Mouse (Mus musculus): ENCODE measurements around the gene Upf2. TPM values are rescaled to one million over a fixed set of nuclear protein-coding genes. Genes with fewer than 3 reads are reported as not detected.

Upf2 gene
- polyA plus RNA-seq, 1 experiment from 2014 or later = 7.3 TPM

DNA sequence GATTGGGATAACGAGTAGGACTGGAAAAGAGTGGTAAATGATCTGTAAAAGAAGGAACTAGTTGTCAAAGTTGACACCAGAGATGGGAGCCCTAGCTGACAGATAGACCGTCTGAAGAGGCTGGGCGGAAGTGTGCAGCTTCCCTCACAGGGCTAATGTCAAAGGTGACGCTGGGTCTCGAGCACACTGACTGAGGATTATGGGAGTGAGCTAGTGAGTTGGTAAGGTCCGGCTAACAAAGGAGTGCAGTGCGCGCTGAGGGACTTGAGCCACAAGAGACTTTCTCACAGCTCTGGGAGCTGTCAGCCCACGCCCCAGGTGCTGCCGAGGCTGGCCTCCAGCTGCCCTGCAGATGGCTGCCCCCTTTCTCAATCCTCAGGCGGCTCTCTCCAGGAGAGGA is 119.7 kb downstream of the Upf2 start:
- Histone ChIP-seq H3K27ac (no peak overlapping the region), H3K9ac (ENCODE audit: low read depth, low read length) (no peak overlapping the region), H3K4me3 (replicated peaks; ENCODE audit: low read depth, low read length) (no peak overlapping the region), H3K4me1 (replicated peaks; ENCODE audit: insufficient read depth, low read length) (peaks cover 5% of the 10 kb centered on the region; the same call in 1 of the 2 replicates), H3K36me3 (ENCODE audit: insufficient read depth, low read length) (no peaks in the 10 kb centered on the region), H3K27me3 (ENCODE audit: insufficient read depth, low read length) (no peaks in the 10 kb centered on the region), H3K9me3 (replicated peaks; ENCODE audit: low read length) (0 out of 2 replicates have a peak, but pooled peaks cover 3% of the 10 kb centered on the region), H3K4me2 (ENCODE audit: low read length) (no peak overlapping the region)
- no peak for DNase-seq (ENCODE audit: low spot score)
- ATAC-seq (replicated peaks; ENCODE audit: low FRiP score, low read depth) = no peak
- TF ChIP-seq CTCF (IDR thresholded peaks at IDR 0.05; ENCODE audit: low read depth) = no peak
- 42% methylated on average over 11 of the region's 11 CpGs for WGBS

DNA sequence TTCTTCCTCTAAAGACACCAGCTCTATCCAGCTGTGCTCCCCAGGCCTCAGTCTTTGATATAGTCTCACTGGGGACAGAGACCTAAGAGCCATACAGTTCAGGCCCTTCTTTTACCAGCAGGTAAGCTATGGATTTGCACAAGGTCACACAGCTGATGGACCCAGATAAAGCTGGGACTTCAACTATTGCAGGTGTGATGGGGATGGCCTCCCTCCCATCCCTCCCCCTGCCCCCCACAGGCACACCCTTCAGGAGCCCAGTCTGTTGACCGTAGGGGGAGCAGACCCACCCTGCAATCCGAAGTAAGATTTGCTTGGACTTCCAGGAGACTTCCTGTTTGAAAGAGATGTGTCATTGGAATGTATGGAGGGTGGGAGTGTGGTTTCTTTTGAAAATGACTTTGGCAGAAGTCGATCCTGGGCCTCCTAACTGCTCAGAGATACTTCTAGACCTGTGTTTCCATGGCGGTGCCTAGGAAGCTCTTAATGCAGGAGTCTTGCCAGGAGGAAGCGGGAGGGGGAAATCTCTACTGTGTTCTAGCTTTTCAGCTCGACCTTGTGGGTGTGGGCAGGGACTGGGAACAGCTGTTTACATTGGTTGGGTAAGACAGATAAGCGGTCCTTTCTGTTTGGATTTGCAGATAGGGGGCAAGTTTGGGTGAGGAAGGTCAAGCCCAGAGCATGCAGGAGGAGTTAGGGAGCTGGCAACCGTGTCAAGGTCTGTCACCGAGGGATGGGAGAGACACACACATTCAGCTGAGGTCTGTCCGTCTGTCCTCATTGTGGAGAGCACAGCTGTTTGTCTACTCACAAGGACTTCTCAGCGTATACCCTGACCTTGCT is 120.5 kb downstream of the Upf2 start:
- Histone ChIP-seq H3K9ac (ENCODE audit: low read depth, low read length) (no peak overlapping the region), H3K27me3 (ENCODE audit: insufficient read depth, low read length) (no peaks in the 10 kb centered on the region), H3K4me1 (replicated peaks; ENCODE audit: insufficient read depth, low read length) (peaks cover 5% of the 10 kb centered on the region; the same call in 1 of the 2 replicates), H3K27ac (no peak overlapping the region), H3K4me3 (replicated peaks; ENCODE audit: low read depth, low read length) (no peak overlapping the region), H3K9me3 (replicated peaks; ENCODE audit: low read length) (0 out of 2 replicates have a peak, but pooled peaks cover 3% of the 10 kb centered on the region), H3K4me2 (ENCODE audit: low read length) (no peak overlapping the region), H3K36me3 (ENCODE audit: insufficient read depth, low read length) (no peaks in the 10 kb centered on the region)
- ATAC-seq (replicated peaks; ENCODE audit: low FRiP score, low read depth) = no peak
- DNase-seq (ENCODE audit: low spot score) = peak; percentile 34
- TF ChIP-seq CTCF (IDR thresholded peaks at IDR 0.05; ENCODE audit: low read depth) = 0 out of 2 replicates have a peak, but pooled peaks have one; percentile 1
- WGBS = 38% methylated on average over 11 of the region's 11 CpGs

DNA sequence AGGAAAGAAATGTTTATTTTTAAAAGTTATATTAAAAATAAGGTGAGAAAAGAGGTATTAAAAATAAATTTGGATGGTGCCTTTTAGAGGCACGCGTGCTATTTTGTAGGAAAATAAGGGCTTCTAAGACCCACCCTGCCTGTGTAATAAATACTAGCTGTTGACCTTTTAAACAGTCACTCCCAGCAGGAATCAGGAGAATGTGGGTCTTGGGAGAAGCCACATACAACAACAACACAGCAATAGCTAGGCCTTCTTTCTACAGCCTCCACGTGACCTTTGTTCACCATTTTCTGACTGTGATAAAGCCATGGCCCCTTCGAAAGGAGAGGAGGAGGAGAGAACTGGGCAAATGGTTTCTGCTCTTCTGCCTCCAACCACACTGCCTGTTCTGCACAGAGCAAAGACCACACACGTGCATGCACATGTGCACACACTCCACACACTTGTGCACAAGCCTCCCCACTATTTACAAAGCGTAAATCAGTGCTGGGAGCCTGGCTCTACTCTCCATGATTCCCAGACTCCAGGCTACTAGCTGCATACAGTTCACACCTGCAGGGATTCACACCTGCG is 121.5 kb downstream of the Upf2 start:
- whole genome bisulfite sequencing = 53% methylated on average over 7 of the region's 7 CpGs

DNA sequence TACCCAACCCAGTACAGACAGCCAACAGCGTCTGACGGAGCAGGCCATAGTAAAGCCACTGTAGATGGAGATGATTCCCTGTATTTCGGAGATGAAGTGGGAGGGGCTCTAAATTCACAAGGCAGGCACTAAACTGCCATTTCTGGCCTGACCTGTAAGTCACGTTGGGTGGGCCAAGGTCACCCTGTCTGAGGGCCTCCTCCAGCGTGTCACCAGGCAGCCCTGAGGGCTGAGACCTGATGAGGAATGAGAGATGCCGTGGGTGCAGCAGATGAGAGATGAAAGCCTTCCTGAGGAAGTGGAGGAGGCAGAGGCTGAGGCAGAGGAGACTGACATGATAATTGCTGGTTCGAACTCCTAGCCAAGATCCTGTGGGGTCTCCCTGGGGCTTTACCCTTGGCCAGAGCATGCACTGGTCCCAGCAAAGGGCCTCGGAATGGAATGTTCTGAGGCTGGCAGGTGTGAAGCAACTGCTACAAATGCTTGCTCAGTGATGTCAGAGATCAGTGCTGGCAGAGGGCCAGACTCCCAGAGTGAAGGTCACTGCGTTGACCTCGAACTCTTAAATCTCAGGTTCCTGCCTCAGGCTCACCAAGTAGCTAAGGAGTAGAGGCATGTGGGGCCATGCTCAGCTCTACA is 123.7 kb downstream of the Upf2 start:
- Histone ChIP-seq H3K27ac (no peak overlapping the region), H3K9ac (ENCODE audit: low read depth, low read length) (no peak overlapping the region), H3K4me1 (replicated peaks; ENCODE audit: insufficient read depth, low read length) (peaks cover 5% of the 10 kb centered on the region; the same call in 1 of the 2 replicates), H3K9me3 (replicated peaks; ENCODE audit: low read length) (no peaks in the 10 kb centered on the region), H3K36me3 (ENCODE audit: insufficient read depth, low read length) (no peaks in the 10 kb centered on the region), H3K27me3 (ENCODE audit: insufficient read depth, low read length) (no peaks in the 10 kb centered on the region), H3K4me2 (ENCODE audit: low read length) (no peak overlapping the region), H3K4me3 (replicated peaks; ENCODE audit: low read depth, low read length) (no peak overlapping the region)
- DNase-seq (ENCODE audit: low spot score) (peak; percentile 78), ATAC-seq (replicated peaks; ENCODE audit: low FRiP score, low read depth) (peak; percentile 77)
- WGBS = 30% methylated on average over 10 of the region's 10 CpGs
- no peak for TF ChIP-seq CTCF (IDR thresholded peaks at IDR 0.05; ENCODE audit: low read depth)

More for the DNA sequence above, 121.5 kb downstream of the Upf2 start:
- Histone ChIP-seq H3K9me3 (replicated peaks; ENCODE audit: low read length) (no peaks in the 10 kb centered on the region), H3K4me3 (replicated peaks; ENCODE audit: low read depth, low read length) (no peak overlapping the region), H3K36me3 (ENCODE audit: insufficient read depth, low read length) (no peaks in the 10 kb centered on the region), H3K4me1 (replicated peaks; ENCODE audit: insufficient read depth, low read length) (peaks cover 5% of the 10 kb centered on the region; the same call in 1 of the 2 replicates), H3K27ac (no peak overlapping the region), H3K9ac (ENCODE audit: low read depth, low read length) (no peak overlapping the region), H3K27me3 (ENCODE audit: insufficient read depth, low read length) (no peaks in the 10 kb centered on the region), H3K4me2 (ENCODE audit: low read length) (no peak overlapping the region)
- TF ChIP-seq CTCF (IDR thresholded peaks at IDR 0.05; ENCODE audit: low read depth) = no peak
- peak; percentile 53 for DNase-seq (ENCODE audit: low spot score)
- ATAC-seq (replicated peaks; ENCODE audit: low FRiP score, low read depth) = no peak

- H3K27ac ChIP-seq = no peak overlapping the region
- H3K27me3 ChIP-seq (ENCODE audit: insufficient read depth, low read length) = no peaks in the 10 kb centered on the region
- WGBS = 7% methylated on average over 1 of the region's 1 CpGs
- no peaks in the 10 kb centered on the region for H3K36me3 ChIP-seq (ENCODE audit: insufficient read depth, low read length)
- H3K4me2 ChIP-seq (ENCODE audit: low read length) = no peak overlapping the region
- no peak overlapping the region for H3K4me3 ChIP-seq (replicated peaks; ENCODE audit: low read depth, low read length)
- H3K4me1 ChIP-seq (replicated peaks; ENCODE audit: insufficient read depth, low read length) = peaks cover 5% of the 10 kb centered on the region; the same call in 1 of the 2 replicates
- no peak overlapping the region for H3K9ac ChIP-seq (ENCODE audit: low read depth, low read length)
- H3K9me3 ChIP-seq (replicated peaks; ENCODE audit: low read length) = no peaks in the 10 kb centered on the region
- ATAC-seq (replicated peaks; ENCODE audit: low FRiP score, low read depth) = no peak
- DNase-seq (ENCODE audit: low spot score) = no peak
- TF ChIP-seq CTCF (IDR thresholded peaks at IDR 0.05; ENCODE audit: low read depth) = no peak
Observed at GRCm38 (mm10) chr2:6075530-6075896, 124.2 kb downstream of the Upf2 start.

GRCm38 (mm10) chr2:6080037-6080436 is 128.8 kb downstream of the Upf2 start:
- Histone ChIP-seq H3K27ac (no peak overlapping the region), H3K4me3 (replicated peaks; ENCODE audit: low read depth, low read length) (no peak overlapping the region), H3K4me2 (ENCODE audit: low read length) (no peak overlapping the region), H3K27me3 (ENCODE audit: insufficient read depth, low read length) (no peaks in the 10 kb centered on the region), H3K36me3 (ENCODE audit: insufficient read depth, low read length) (no peaks in the 10 kb centered on the region), H3K9me3 (replicated peaks; ENCODE audit: low read length) (no peaks in the 10 kb centered on the region), H3K4me1 (replicated peaks; ENCODE audit: insufficient read depth, low read length) (peaks cover 6% of the 10 kb centered on the region; the same call in 1 of the 2 replicates), H3K9ac (ENCODE audit: low read depth, low read length) (no peak overlapping the region)
- no peak for DNase-seq (ENCODE audit: low spot score)
- 83% methylated on average over 1 of the region's 1 CpGs for WGBS
- no peak for ATAC-seq (replicated peaks; ENCODE audit: low FRiP score, low read depth)
- no peak for TF ChIP-seq CTCF (IDR thresholded peaks at IDR 0.05; ENCODE audit: low read depth)

All from kidney, postnatal 0 days (tissue).